Mouse (Mus musculus): Measurements from ENCODE around the gene Zfp473.
"Not testable (repeated sequence)": the region's sequence is repeated elsewhere in the genome, so short reads cannot be mapped to it uniquely, and the experiment has no call there.

The Zfp473 gene

GRCm38 (mm10) chr7:44750950-44751349, at the start of gene Zfp473:
Gene Zfp473 (minus strand): TSS chr7:44751050.
- not testable (repeated sequence) for DNase-seq (ENCODE audit: low spot score in 2 of 2)

GRCm38 (mm10) chr7:44792781-44793180, 41.9 kb upstream of the Zfp473 start:
- no peak for DNase-seq (ENCODE audit: low spot score in 2 of 2)

- no peak for DNase-seq (ENCODE audit: low spot score in 2 of 2)
These were observed 39.2 kb upstream of the Zfp473 start for GRCm38 (mm10) chr7:44790066-44790465.

GRCm38 (mm10) chr7:44789531-44789930, 38.7 kb upstream of the Zfp473 start:
- no peak for DNase-seq (ENCODE audit: low spot score in 2 of 2)

- DNase-seq (ENCODE audit: low spot score in 2 of 2): no peak
These were observed 29.3 kb upstream of the Zfp473 start for GRCm38 (mm10) chr7:44780101-44780500.

- DNase-seq (ENCODE audit: low spot score in 2 of 2): no peak
These were observed 26.1 kb upstream of the Zfp473 start for GRCm38 (mm10) chr7:44776849-44777498.

- DNase-seq (ENCODE audit: low spot score in 2 of 2): no peak
These were observed 21.8 kb upstream of the Zfp473 start for GRCm38 (mm10) chr7:44772591-44773204.

- peak; percentile 5 to 37 for DNase-seq (ENCODE audit: low spot score in 2 of 2)
These were observed 19.3 kb upstream of the Zfp473 start for GRCm38 (mm10) chr7:44770046-44770578.

GRCm38 (mm10) chr7:44768129-44768528, 17.3 kb upstream of the Zfp473 start:
- no peak for DNase-seq (ENCODE audit: low spot score in 2 of 2)

GRCm38 (mm10) chr7:44760366-44760765, 9.5 kb upstream of the Zfp473 start:
- DNase-seq (ENCODE audit: low spot score in 2 of 2): no peak

- DNase-seq (ENCODE audit: low spot score in 2 of 2): no peak
These were observed 6.3 kb upstream of the Zfp473 start for GRCm38 (mm10) chr7:44757164-44757563.

- peak; percentile 98 to 99 for DNase-seq (ENCODE audit: low spot score in 2 of 2)
These were observed 2.5 kb downstream of the Zfp473 start, which contains the start of gene Vrk3 for GRCm38 (mm10) chr7:44748101-44749044. Gene Vrk3 (plus strand): TSS chr7:44748413.

- no peak for DNase-seq (ENCODE audit: low spot score in 2 of 2)
These were observed 3.7 kb downstream of the Zfp473 start for GRCm38 (mm10) chr7:44747115-44747514.

- peak; percentile 30 to 57 for DNase-seq (ENCODE audit: low spot score in 2 of 2)
These were observed 5.8 kb downstream of the Zfp473 start for GRCm38 (mm10) chr7:44745076-44745475.

GRCm38 (mm10) chr7:44744270-44744669, 6.6 kb downstream of the Zfp473 start:
- DNase-seq (ENCODE audit: low spot score in 2 of 2): no peak

- no peak for DNase-seq (ENCODE audit: low spot score in 2 of 2)
These were observed 9.5 kb downstream of the Zfp473 start for GRCm38 (mm10) chr7:44741361-44741760.

- DNase-seq (ENCODE audit: low spot score in 2 of 2): no peak
These were observed 17.1 kb downstream of the Zfp473 start for GRCm38 (mm10) chr7:44733723-44734122.

GRCm38 (mm10) chr7:44728082-44728975, 22.5 kb downstream of the Zfp473 start:
- DNase-seq (ENCODE audit: low spot score in 2 of 2): no peak

GRCm38 (mm10) chr7:44727151-44727550, 23.7 kb downstream of the Zfp473 start:
- no peak for DNase-seq (ENCODE audit: low spot score in 2 of 2)

- no peak for DNase-seq (ENCODE audit: low spot score in 2 of 2)
These were observed 24.5 kb downstream of the Zfp473 start for GRCm38 (mm10) chr7:44726343-44726742.

- no peak for DNase-seq (ENCODE audit: low spot score in 2 of 2)
These were observed 26.5 kb downstream of the Zfp473 start for GRCm38 (mm10) chr7:44724316-44724715.

Data from heart, adult 9 months (tissue).